Mouse (Mus musculus) heart, postnatal 0 days (tissue): Measurements from ENCODE around the gene Barx2.

ENCODE experiments used
- CTCF ChIP-seq: IDR thresholded peaks from 2 replicates; pipeline ENCODE4 v1.5.1; 2016; ENCODE audit warnings: antibody characterized with exemption, control low read depth, low read depth
- EP300 ChIP-seq: IDR thresholded peaks from 2 replicates; pipeline ENCODE4 v1.6.1; 2016; ENCODE audit warnings: antibody characterized with exemption, low read depth

DNA sequence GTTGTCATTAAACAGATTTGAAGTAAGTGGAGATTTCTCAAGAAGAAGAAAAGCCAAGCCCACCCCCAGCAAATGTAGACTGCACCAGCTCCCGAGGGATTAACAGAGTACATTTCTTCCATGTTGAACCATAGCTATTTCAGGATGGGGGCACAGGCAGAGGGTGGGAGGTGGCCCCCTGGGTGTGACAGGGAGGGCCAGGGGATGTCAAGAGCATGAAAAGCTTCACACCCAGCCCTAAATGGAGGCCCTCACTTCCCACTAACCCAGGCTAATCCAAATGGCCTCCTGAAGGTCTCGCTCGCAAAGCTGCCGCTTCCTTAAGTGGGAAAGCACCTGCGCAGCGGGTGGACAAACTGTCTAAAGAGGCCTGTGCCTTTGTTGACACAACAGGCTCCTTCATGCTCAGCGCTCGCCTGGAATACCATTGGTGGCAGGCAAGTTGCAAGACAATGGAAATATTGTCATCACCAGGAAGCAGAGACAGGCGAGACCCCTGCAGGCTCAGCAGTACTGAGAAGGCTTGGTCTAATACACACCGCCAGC, 18.4 kb downstream of the Barx2 start:
- TF ChIP-seq CTCF (no peak), EP300 (no peak)
